Mouse (Mus musculus) spleen, adult 2 months (tissue): ENCODE measurements at regions not wholly inside any gene's neighbourhood (a gene's known extent, or its start where the extent isn't known, plus 50 kb on each side); places are given as distances from the start of the nearest gene placed in this dataset.

ENCODE experiments used
- DNase-seq, 2 experiments: peaks; one replicate each; pipeline versions ENCODE4 v3.0.0 to v3.0.0-alpha.2; 2012 to 2021; ENCODE audit warnings: low spot score in 2 of 2, low read depth in 1 of 2
- H3K27ac ChIP-seq: fragments of 200-500 bp; 2 replicates; pipeline ENCODE4 v1.5.1; 2012; ENCODE audit warnings: low read length, inconsistent platforms; ENCODE audit not compliant: insufficient read depth
- H3K27me3 ChIP-seq: fragments of 200-500 bp; 2 replicates; pipeline ENCODE4 v1.6.1; 2012; ENCODE audit warnings: mild to moderate bottlenecking, moderate library complexity, low read length, inconsistent platforms; ENCODE audit not compliant: control insufficient read depth, insufficient read depth
- H3K36me3 ChIP-seq: fragments of 200-500 bp; 2 replicates; pipeline ENCODE4 v1.6.1; 2012; ENCODE audit warnings: mild to moderate bottlenecking, low read length, inconsistent platforms; ENCODE audit not compliant: control insufficient read depth, insufficient read depth
- H3K4me1 ChIP-seq: fragments of 200-500 bp; 2 replicates; pipeline ENCODE4 v1.6.1; 2011; ENCODE audit warnings: inconsistent platforms; ENCODE audit not compliant: control insufficient read depth, insufficient read depth, insufficient read length
- H3K4me3 ChIP-seq: fragments of 200-500 bp; 2 replicates; pipeline ENCODE4 v1.5.1; 2011; ENCODE audit warnings: mild to moderate bottlenecking, inconsistent platforms; ENCODE audit not compliant: insufficient read depth, insufficient read length; ENCODE audit errors: extremely low read depth
- CTCF ChIP-seq: fragments of 200-500 bp; IDR thresholded peaks from 2 replicates; pipeline ENCODE4 v1.5.1; 2011; ENCODE audit warnings: mild to moderate bottlenecking, inconsistent platforms; ENCODE audit not compliant: insufficient read depth, insufficient read length, insufficient replicate concordance; ENCODE audit errors: extremely low read depth
- POLR2A ChIP-seq: fragments of 200-500 bp; IDR thresholded peaks from 2 replicates; pipeline ENCODE4 v1.6.1; 2011; ENCODE audit warnings: low read depth, low read length, inconsistent platforms
- WGBS: fragments of 180-500 bp; shearing (Covaris S2); methylation state at CpG from one replicate; pipeline ENCODE4 v1.1.7; 2018; 5-methylcytosine and 5-hydroxymethylcytosine counted together

- TF ChIP-seq CTCF (no peak), POLR2A (no peak)
- no peaks in the 10 kb centered on the region for H3K27me3 ChIP-seq
- DNase-seq, result no peak
- no peak overlapping the region for H3K4me3 ChIP-seq
- H3K36me3 ChIP-seq, result no peaks in the 10 kb centered on the region
- WGBS, result 38% methylated on average over 6 of the region's 6 CpGs
- H3K4me1 ChIP-seq, result peaks cover 2% of the 10 kb centered on the region; the same call in 1 of the 2 replicates
- H3K27ac ChIP-seq, result no peak overlapping the region
These were observed 380.3 kb downstream of the Tns1 start for GRCm38 (mm10) chr1:73743737-73744554.

GRCm38 (mm10) chr1:73737083-73737482 lies 387.2 kb downstream of the Tns1 start:
- Histone ChIP-seq H3K4me3 (no peak overlapping the region), H3K36me3 (no peaks in the 10 kb centered on the region), H3K27me3 (no peaks in the 10 kb centered on the region), H3K4me1 (no peaks in the 10 kb centered on the region), H3K27ac (no peak overlapping the region)
- TF ChIP-seq POLR2A, result no peak
- no peak for TF ChIP-seq CTCF
- DNase-seq, result no peak

- 87% methylated on average over 1 of the region's 1 CpGs for WGBS
- DNase-seq, result no peak
- Histone ChIP-seq H3K27me3 (no peaks in the 10 kb centered on the region), H3K27ac (no peak overlapping the region), H3K36me3 (no peaks in the 10 kb centered on the region), H3K4me1 (no peaks in the 10 kb centered on the region), H3K4me3 (no peak overlapping the region)
- no peak for TF ChIP-seq CTCF
- TF ChIP-seq POLR2A, result no peak
These were observed 395.9 kb downstream of the Tns1 start for GRCm38 (mm10) chr1:73728377-73728776.

GRCm38 (mm10) chr1:73727781-73728180 lies 396.5 kb downstream of the Tns1 start:
- Histone ChIP-seq H3K4me3 (no peak overlapping the region), H3K4me1 (no peaks in the 10 kb centered on the region), H3K27ac (no peak overlapping the region), H3K36me3 (no peaks in the 10 kb centered on the region), H3K27me3 (no peaks in the 10 kb centered on the region)
- TF ChIP-seq POLR2A (no peak), CTCF (no peak)
- DNase-seq, result no peak

- no peak for DNase-seq
- no peak overlapping the region for H3K27ac ChIP-seq
- TF ChIP-seq CTCF (no peak), POLR2A (no peak)
- no peaks in the 10 kb centered on the region for H3K4me1 ChIP-seq
- no peak overlapping the region for H3K4me3 ChIP-seq
- 90% methylated on average over 2 of the region's 2 CpGs for WGBS
- H3K27me3 ChIP-seq, result no peaks in the 10 kb centered on the region
- H3K36me3 ChIP-seq, result no peaks in the 10 kb centered on the region
These were observed 397.6 kb downstream of the Tns1 start for GRCm38 (mm10) chr1:73726658-73727057.

- Histone ChIP-seq H3K27me3 (no peaks in the 10 kb centered on the region), H3K4me1 (no peaks in the 10 kb centered on the region), H3K27ac (no peak overlapping the region), H3K36me3 (no peaks in the 10 kb centered on the region), H3K4me3 (no peak overlapping the region)
- no peak for DNase-seq
- 71% methylated on average over 1 of the region's 1 CpGs for WGBS
- TF ChIP-seq POLR2A (no peak), CTCF (no peak)
These were observed 398.8 kb downstream of the Tns1 start for GRCm38 (mm10) chr1:73725486-73725885.

GRCm38 (mm10) chr1:73724551-73724950 lies 399.7 kb downstream of the Tns1 start:
- TF ChIP-seq CTCF (no peak), POLR2A (no peak)
- no peaks in the 10 kb centered on the region for H3K36me3 ChIP-seq
- no peaks in the 10 kb centered on the region for H3K4me1 ChIP-seq
- no peak overlapping the region for H3K27ac ChIP-seq
- 82% methylated on average over 2 of the region's 2 CpGs for WGBS
- H3K27me3 ChIP-seq, result no peaks in the 10 kb centered on the region
- DNase-seq, result no peak
- no peak overlapping the region for H3K4me3 ChIP-seq
